Mouse (Mus musculus) liver, embryonic 16.5 days (tissue): ENCODE measurements around the gene Top3b. TPM values are rescaled to one million over a fixed set of nuclear protein-coding genes. Genes with fewer than 3 reads are reported as not detected.
"Not testable (repeated sequence)": the region's sequence is repeated elsewhere in the genome, so short reads cannot be mapped to it uniquely, and the experiment has no call there.

Experiments used
- ATAC-seq: fragments of 200-750 bp; cut with Nextera tagmentation; 2 replicates; pipeline ENCODE4 v1.8.0; 2017; ENCODE audit warnings: low read depth, mild to moderate bottlenecking, moderate number of reproducible peaks, moderate library complexity
- H3K27ac ChIP-seq: fragments of 300-500 bp; sonication (generic); 2 replicates; pipeline ENCODE4 v1.5.1; 2014; ENCODE audit warnings: mild to moderate bottlenecking, low read length
- H3K27me3 ChIP-seq: fragments of 300-500 bp; sonication (generic); 2 replicates; pipeline ENCODE4 v1.6.1; 2014; ENCODE audit warnings: low read depth, low read length, mixed read lengths; ENCODE audit not compliant: control insufficient read depth, insufficient read depth
- H3K36me3 ChIP-seq: fragments of 300-500 bp; sonication (generic); 2 replicates; pipeline ENCODE4 v1.6.1; 2014; ENCODE audit warnings: mild to moderate bottlenecking; ENCODE audit not compliant: control insufficient read depth, insufficient read depth
- H3K4me1 ChIP-seq: fragments of 300-500 bp; sonication (generic); 2 replicates; pipeline ENCODE4 v1.6.1; 2014; ENCODE audit warnings: low read depth, low read length, mixed read lengths; ENCODE audit not compliant: control insufficient read depth
- H3K4me2 ChIP-seq: fragments of 300-500 bp; sonication (generic); 2 replicates; pipeline ENCODE4 v1.6.1; 2014; ENCODE audit warnings: low read depth, low read length, mixed read lengths
- H3K4me3 ChIP-seq: fragments of 300-500 bp; sonication (generic); 2 replicates; pipeline ENCODE4 v1.5.1; 2014; ENCODE audit warnings: low read depth, mild to moderate bottlenecking, low read length
- H3K9ac ChIP-seq: fragments of 300-500 bp; sonication (generic); 2 replicates; pipeline ENCODE4 v1.6.1; 2014; ENCODE audit warnings: low read depth, low read length
- H3K9me3 ChIP-seq: fragments of 300-500 bp; sonication (generic); replicated peaks from 2 replicates; pipeline ENCODE4 v1.6.1; 2016; ENCODE audit warnings: low read length; ENCODE audit not compliant: control insufficient read depth
- WGBS: fragments of 180-500 bp; shearing (Covaris S2); extraction: QIAGEN DNeasy Blood & Tissue Kit; methylation state at CpG from one replicate; pipeline ENCODE4 v1.1.7; 2014; ENCODE audit not compliant: insufficient replicate concordance; 5-methylcytosine and 5-hydroxymethylcytosine counted together
- polyA plus RNA-seq: library from polyadenylated mRNA; unstranded; fragments of >200 nt; fragmentation: Nextera tagmentation; extraction: Ambion mirVana; gene quantifications from 2 replicates; pipeline ENCODE4 v1.2.1, GENCODE M21; 2015

The Top3b gene
- polyA plus RNA-seq, 1 experiment from 2014 or later: 22.6 TPM

DNA sequence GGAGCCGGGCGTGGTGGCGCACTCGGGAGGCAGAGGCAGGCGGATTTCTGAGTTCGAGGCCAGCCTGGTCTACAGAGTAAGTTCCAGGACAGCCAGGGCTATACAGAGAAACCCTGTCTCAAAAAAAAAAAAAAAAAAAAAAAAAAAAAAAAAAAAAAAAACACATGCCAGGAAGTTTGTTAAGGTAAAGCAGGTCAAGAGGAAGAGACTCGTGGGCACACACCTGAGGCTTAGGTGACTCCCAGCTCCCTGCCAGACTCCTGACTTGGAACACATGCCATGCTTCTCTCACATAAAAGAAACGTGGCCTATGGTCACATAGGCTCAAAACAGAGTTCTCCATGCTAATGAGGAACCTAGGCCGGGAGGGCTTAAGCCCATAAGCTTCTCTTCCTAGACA is 14.5 kb upstream of the Top3b start:
- not testable (repeated sequence) for H3K27me3 ChIP-seq, H3K36me3 ChIP-seq, H3K9me3 ChIP-seq, ATAC-seq, H3K4me3 ChIP-seq, H3K27ac ChIP-seq, H3K4me1 ChIP-seq, H3K4me2 ChIP-seq, H3K9ac ChIP-seq
- 74% methylated on average over 9 of the region's 9 CpGs for WGBS

DNA sequence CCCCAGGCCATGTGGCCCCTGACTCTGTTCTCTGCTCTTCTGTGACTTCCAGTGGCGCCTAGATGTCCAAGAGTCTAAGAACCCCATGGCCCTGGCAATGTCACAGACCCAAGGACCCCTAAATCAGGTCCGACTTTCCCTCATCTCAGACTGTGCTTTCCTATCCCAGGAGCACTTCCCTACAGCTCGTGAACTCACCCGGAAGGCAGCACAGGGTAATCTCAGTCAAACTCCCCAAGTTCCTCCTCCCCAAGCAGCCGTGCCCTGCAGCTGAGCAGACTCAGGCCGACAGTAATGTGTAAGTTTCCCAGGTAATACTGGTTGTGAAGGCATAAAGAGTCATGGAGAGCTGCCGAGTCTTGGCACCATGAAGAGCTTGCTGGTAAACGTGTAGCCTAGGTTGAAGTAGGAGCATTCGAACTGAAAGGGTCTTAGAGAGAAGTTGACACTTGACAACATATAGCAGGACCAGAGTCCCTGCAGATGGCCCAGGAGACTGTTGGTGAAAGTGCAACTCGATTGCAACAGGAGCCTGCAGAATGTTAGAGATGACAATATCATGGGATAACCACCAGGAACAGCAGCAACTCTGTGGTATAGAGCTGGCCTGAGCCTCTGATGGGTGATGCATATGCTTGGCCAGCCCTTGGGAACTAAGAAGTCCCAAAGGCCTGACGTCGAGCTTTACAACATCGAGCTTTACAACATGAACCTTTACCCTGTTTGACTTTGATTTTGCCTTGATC is 13.6 kb upstream of the Top3b start:
- ATAC-seq: no peak
- no peak overlapping the region for H3K4me2 ChIP-seq
- H3K27ac ChIP-seq: no peak overlapping the region; the same call in 1 of the 2 replicates

DNA sequence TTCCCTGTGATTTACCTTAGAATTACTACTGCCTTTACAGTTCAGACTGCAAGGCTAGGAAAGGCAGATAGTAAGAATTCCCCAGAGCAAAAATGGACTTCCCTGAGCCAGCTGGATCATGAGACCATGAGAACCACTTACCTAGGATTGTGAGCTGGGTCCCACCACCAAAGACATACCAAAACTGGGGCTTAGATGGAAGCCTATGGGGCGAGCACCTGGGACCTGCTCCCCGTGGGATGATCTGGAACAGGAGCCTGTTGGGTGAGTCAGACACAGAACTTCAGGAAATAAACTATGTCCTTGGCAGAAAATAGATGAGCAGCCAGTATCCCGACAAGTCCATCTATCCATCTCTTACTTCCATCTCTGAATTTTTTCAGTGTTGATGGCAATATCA is 8.2 kb upstream of the Top3b start:
- H3K4me1 ChIP-seq: no peaks in the 10 kb centered on the region
- H3K4me2 ChIP-seq: no peak overlapping the region
- no peak overlapping the region for H3K27ac ChIP-seq
- WGBS: 61% methylated on average over 3 of the region's 3 CpGs
- H3K36me3 ChIP-seq: no peaks in the 10 kb centered on the region
- H3K27me3 ChIP-seq: no peaks in the 10 kb centered on the region
- no peaks in the 10 kb centered on the region for H3K9me3 ChIP-seq
- no peak overlapping the region for H3K4me3 ChIP-seq
- H3K9ac ChIP-seq: no peak overlapping the region
- no peak for ATAC-seq

More for the DNA sequence above, 13.6 kb upstream of the Top3b start:
- no peaks in the 10 kb centered on the region for H3K9me3 ChIP-seq
- WGBS: 50% methylated on average over 13 of the region's 13 CpGs
- H3K4me3 ChIP-seq: no peak overlapping the region
- no peak overlapping the region for H3K9ac ChIP-seq
- no peaks in the 10 kb centered on the region for H3K27me3 ChIP-seq
- H3K4me1 ChIP-seq: no peaks in the 10 kb centered on the region
- H3K36me3 ChIP-seq: no peaks in the 10 kb centered on the region

DNA sequence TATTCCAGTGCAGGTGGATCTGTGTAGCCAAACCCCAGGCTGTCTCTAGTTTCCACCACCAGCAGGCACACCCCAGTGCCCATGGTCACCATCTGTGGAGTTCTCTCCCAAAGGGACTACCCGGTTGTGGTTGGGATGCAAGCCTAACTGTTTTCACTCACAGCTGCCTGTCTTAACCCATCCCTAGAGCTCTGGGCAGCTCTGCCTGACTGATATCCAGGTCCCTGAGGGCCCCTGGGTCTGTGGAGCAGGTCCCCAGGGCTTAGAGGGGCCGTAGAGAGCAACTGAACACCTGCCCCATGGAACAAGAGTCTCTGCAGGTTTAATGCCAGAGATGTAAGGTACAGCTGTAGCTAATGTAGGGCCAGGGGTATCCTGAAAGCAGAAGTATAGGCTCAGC is 6.6 kb upstream of the Top3b start, which contains the start of gene Igll1:
Gene Igll1 (minus strand): TSS at position 8 of the 400 bp plus-strand sequence.
- Histone ChIP-seq H3K4me3 (no peak within 1 kb of the TSS), H3K9ac (no peak within 1 kb of the TSS), H3K4me1 (no peaks in the 10 kb centered on the region), H3K27ac (no peak within 1 kb of the TSS), H3K27me3 (no peaks in the 10 kb centered on the region), H3K4me2 (no peak within 1 kb of the TSS), H3K36me3 (no peaks in the 10 kb centered on the region), H3K9me3 (no peaks in the 10 kb centered on the region)
- 50% methylated on average over 2 of the region's 2 CpGs for WGBS
- ATAC-seq: 0 out of 2 replicates have a peak, but pooled peaks have one; percentile 11

DNA sequence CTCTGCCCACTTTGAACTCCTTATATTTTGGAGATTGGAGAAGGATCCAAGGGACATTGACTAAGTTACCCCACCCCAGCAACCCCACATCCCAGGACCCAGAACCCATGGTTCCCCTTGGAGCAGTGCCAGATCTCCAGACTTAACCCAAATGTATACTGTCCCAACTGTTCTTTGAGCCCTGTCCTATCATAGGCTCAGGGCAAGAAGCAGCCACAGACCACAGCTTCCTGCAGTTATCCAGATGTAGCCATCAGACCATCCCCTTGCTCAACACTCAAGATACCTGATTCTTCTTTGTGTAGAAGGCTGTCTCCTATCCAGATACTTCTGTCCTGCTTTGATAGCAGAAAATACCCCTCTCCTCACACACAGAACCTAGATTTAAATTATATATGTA is 5.3 kb upstream of the Top3b start:
- H3K9ac ChIP-seq: no peak overlapping the region
- H3K36me3 ChIP-seq: no peaks in the 10 kb centered on the region
- no peak overlapping the region for H3K4me3 ChIP-seq
- 0 out of 2 replicates have a peak, but pooled peaks have one; percentile 48 for ATAC-seq
- H3K27me3 ChIP-seq: no peaks in the 10 kb centered on the region
- no peaks in the 10 kb centered on the region for H3K9me3 ChIP-seq
- H3K4me2 ChIP-seq: no peak overlapping the region
- H3K4me1 ChIP-seq: peaks cover 1% of the 10 kb centered on the region
- no peak overlapping the region for H3K27ac ChIP-seq

DNA sequence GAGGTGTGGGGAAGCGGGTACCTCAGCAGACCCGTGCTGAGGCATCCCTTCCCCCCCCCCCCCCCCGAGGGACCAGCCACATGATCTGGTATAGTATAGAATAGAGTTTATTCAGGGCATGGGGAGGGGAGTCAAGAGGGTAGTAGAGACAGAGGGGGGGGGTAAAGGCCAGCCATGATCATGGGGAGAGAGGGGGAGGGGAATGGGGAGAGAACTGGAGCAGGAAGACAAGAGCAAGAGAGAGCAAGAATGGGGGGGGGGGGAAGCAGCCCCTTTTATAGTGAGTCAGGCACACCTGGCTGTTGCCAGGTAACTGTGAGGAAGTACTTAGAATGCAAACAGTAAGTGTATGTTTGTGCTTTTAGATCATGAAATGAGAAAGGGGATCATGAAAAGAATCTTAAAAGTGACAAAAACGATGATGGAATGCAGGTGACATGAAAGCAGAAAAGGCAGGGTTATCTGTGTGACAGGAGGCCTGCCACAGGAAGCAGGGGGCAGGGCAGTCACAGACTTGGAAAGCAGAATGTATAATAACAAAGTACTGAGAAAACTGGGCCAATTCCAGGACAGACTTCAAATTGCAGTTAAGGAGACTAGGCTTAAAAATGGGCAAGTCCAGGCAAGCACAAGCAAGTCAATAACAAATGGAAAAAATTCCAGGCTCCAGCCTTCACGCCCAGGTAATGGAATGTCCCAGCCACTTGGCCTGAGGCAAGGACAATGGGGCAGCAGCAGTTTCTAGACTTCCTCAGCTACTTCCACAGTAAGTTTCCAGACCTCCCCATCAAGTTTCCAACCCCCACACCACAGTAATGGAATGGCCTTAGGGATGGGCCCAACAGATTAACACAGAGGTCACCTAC is 4.6 kb upstream of the Top3b start:
- H3K27ac ChIP-seq: peak overlapping the region; percentile 34; the same call in 1 of the 2 replicates
- 27% methylated on average over 4 of the region's 5 CpGs for WGBS
- no peak for ATAC-seq

DNA sequence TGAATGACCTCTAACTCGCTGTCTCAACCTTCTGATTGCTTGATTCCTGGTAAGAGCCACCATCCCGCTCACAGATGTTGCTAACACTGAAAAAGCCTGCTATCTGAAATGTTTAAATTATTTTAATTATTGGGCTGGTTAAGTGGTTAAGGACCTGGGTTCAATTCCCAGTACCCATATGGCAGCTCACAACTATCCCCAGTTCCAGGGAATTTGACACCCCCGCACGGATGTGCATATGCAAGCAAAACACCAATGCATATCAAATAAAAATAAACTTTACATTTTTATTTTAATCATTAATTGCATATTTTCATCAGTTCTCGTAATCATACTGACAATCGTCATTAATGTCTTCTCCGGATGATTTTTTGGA is 307 bp upstream of the Top3b start:
- ATAC-seq: no peak

More for the DNA sequence above, 4.6 kb upstream of the Top3b start:
- no peak overlapping the region for H3K9ac ChIP-seq
- no peak overlapping the region for H3K4me3 ChIP-seq
- H3K9me3 ChIP-seq: no peaks in the 10 kb centered on the region
- no peak overlapping the region for H3K4me2 ChIP-seq
- no peaks in the 10 kb centered on the region for H3K27me3 ChIP-seq
- peaks cover 2% of the 10 kb centered on the region for H3K4me1 ChIP-seq
- H3K36me3 ChIP-seq: no peaks in the 10 kb centered on the region

DNA sequence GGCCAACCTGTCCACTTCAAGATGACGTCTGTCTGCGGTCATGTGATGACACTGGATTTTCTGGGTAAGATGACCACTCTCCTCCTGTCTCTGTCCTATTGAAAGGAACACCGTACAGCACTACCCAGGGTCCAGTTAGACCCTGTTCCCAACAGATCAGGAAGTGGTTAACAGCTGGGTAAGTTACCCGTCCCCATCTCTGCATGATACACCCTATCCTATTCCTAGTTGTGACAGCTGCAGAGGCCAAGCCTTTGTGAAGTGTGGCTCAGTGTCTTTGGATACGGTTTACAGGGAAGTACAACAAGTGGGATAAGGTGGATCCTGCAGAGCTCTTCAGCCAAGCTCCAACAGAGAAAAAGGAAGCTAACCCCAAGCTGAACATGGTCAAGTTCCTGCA is 8.5 kb downstream of the Top3b start:
- H3K4me1 ChIP-seq: no peaks in the 10 kb centered on the region
- H3K4me2 ChIP-seq: no peak overlapping the region
- peaks cover 40% of the 10 kb centered on the region for H3K36me3 ChIP-seq
- ATAC-seq: no peak
- H3K27ac ChIP-seq: no peak overlapping the region
- WGBS: 69% methylated on average over 5 of the region's 5 CpGs
- H3K27me3 ChIP-seq: no peaks in the 10 kb centered on the region
- no peak overlapping the region for H3K9ac ChIP-seq
- H3K9me3 ChIP-seq: no peaks in the 10 kb centered on the region
- H3K4me3 ChIP-seq: no peak overlapping the region

More for the DNA sequence above, 307 bp upstream of the Top3b start:
- Histone ChIP-seq H3K4me2 (peak overlapping the region; percentile 67), H3K36me3 (peaks cover 2% of the 10 kb centered on the region; the same call in 1 of the 2 replicates), H3K27ac (no peak overlapping the region; the same call in 1 of the 2 replicates), H3K27me3 (no peaks in the 10 kb centered on the region), H3K9me3 (no peaks in the 10 kb centered on the region), H3K4me1 (peaks cover 9% of the 10 kb centered on the region), H3K9ac (peak overlapping the region; percentile 88), H3K4me3 (peak overlapping the region; percentile 83)
- 35% methylated on average over 7 of the region's 7 CpGs for WGBS

DNA sequence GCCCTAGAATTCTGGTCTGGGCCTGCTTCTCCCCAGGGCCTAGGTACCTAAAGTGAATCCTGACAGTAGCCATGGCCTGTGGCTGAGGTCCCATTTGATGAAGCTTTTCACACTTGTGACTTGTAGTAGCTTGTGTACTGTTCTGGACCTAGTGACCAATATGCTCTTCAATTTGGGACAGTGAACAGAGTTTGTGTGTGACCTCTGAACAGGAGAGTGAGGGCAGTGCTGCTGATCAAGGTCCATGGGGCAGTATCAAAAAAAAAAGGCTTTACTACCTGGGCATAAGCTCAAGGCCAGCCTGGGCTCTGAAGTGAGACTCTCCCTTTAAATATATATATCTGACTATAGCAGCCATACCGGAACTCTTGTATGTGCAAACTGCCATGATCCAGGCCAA is 17.8 kb downstream of the Top3b start:
- no peaks in the 10 kb centered on the region for H3K27me3 ChIP-seq
- no peak for ATAC-seq
- no peak overlapping the region for H3K4me3 ChIP-seq
- H3K4me2 ChIP-seq: no peak overlapping the region
- no peak overlapping the region for H3K27ac ChIP-seq
- 90% methylated on average over 1 of the region's 1 CpGs for WGBS
- no peak overlapping the region for H3K9ac ChIP-seq
- no peaks in the 10 kb centered on the region; the same call in 1 of the 2 replicates for H3K4me1 ChIP-seq
- H3K36me3 ChIP-seq: peaks cover 54% of the 10 kb centered on the region
- no peaks in the 10 kb centered on the region for H3K9me3 ChIP-seq
